Comparison of ENCODE assay signal across 14 mouse cellular contexts in the genomic region with DNA sequence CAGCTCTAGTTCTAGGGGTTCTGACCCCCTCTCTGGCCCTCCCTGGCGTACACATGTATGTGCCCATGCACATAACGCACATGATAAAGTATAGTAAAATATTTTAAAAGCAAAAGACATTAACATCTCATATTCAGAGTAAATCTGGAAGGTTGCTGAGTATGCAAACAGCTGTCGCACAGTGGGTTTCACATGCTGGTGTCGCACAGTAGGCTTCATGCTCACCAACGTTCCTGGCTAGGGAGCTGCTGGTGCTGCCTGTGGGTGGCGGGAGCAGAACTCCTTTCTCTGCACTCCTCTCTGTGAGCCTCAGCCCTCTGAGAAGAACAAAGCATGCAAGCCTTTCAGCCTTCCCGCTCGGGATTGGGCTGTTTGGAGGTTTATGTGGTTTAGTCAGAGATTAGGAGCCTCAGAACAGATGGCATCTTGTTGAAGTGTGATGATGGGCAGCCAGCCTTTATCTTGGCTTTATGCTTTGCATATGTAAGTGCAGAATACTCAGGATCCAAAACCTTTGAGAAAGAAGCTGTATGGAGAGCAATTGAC. TPM values are rescaled to one million over a fixed set of nuclear protein-coding genes. Genes with fewer than 3 reads are reported as not detected.
DNase-seq lines count a peak whose midpoint lies in the region; ATAC-seq and TF ChIP-seq lines count a peak whose summit lies in the region.
"Had no signal": no experiment of that assay in that cellular context is flagged by ENCODE, and none has a peak within 500 bp of the region (broad histone marks: within the 10 kb centered on the region; RNA-seq: fewer than 3 reads in every experiment).

No protein-coding gene starts in this region.

- H3K4me1 ChIP-seq in forebrain, embryonic 15.5 days: no peaks in the 10 kb centered on the region
- H3K4me1 ChIP-seq: stomach, embryonic 15.5 days had no signal

- no peak overlapping the region for H3K4me3 ChIP-seq in forebrain, embryonic 15.5 days
- H3K4me3 ChIP-seq: myocyte; stomach, embryonic 15.5 days had no signal

- H3K4me2 ChIP-seq in forebrain, embryonic 15.5 days (replicated peaks): no peak overlapping the region
- H3K4me2 ChIP-seq: liver, embryonic 11.5 days; stomach, embryonic 15.5 days had no signal

- intact Hi-C loops in gastrocnemius, postnatal 36 days (cut with DNase I): no loop called here

- DNase-seq in layer of hippocampus, adult 9-11 months: peak; percentile 55
- DNase-seq in layer of hippocampus, adult 11-12 months (ENCODE audit: low spot score): no peak
- peak; percentile 80 for DNase-seq in brain, embryonic 14.5 days (ENCODE audit: low read depth)
- peak; percentile 55 to 56 for DNase-seq in right cerebral cortex, adult 2 months (ENCODE audit: low spot score in 2 of 2)
- DNase-seq in gastrocnemius, postnatal 36 days: no peak
- no peak for DNase-seq in heart, postnatal 4 days
- DNase-seq: adrenal gland, postnatal 14 days; heart, postnatal 36 days; lung, postnatal 14 days had no signal

- no peak for TF ChIP-seq CTCF in brain, embryonic 14.5 days (IDR thresholded peaks at IDR 0.05; ENCODE audit: borderline replicate concordance, extremely low read depth, insufficient read depth, insufficient read length)

- 53% methylated on average over 8 of the region's 8 CpGs for WGBS in forebrain, embryonic 15.5 days

- peaks cover 44% of the 10 kb centered on the region for H3K36me3 ChIP-seq in forebrain, embryonic 15.5 days

- peak; percentile 79 for ATAC-seq in forebrain, embryonic 15.5 days (replicated peaks)
- ATAC-seq: intestine, embryonic 16.5 days had no signal

- no peak for TF ChIP-seq POLR2A in brain, embryonic 14.5 days (IDR thresholded peaks at IDR 0.05; ENCODE audit: borderline replicate concordance, extremely low read depth, insufficient read depth, insufficient read length, poor library complexity, severe bottlenecking)

- no peaks in the 10 kb centered on the region for H3K27me3 ChIP-seq in forebrain, embryonic 15.5 days
- H3K27me3 ChIP-seq: stomach, embryonic 15.5 days had no signal

- H3K9me3 ChIP-seq in forebrain, embryonic 15.5 days: no peaks in the 10 kb centered on the region
- H3K9me3 ChIP-seq: stomach, embryonic 15.5 days had no signal

- H3K27ac ChIP-seq in forebrain, embryonic 15.5 days (replicated peaks): peak overlapping the region; percentile 74
- H3K27ac ChIP-seq: stomach, embryonic 15.5 days had no signal

- no peak overlapping the region for H3K9ac ChIP-seq in forebrain, embryonic 15.5 days (replicated peaks)
- H3K9ac ChIP-seq: stomach, embryonic 15.5 days had no signal

RNA-seq across cellular contexts. Expression of a gene that starts 29.0 kb away (rescaled TPM):
- 179 and 193 TPM in 2 replicates for polyA plus RNA-seq in brain, embryonic 14.5 days (2012; rRNA removed)
- 96.6 and 99.2 TPM in 2 replicates for polyA plus RNA-seq in forebrain, embryonic 15.5 days (2015; fragmentation: Nextera tagmentation; extraction: Ambion mirVana)
- total RNA-seq in gastrocnemius, postnatal 36 days (2021): 1 to 10 TPM; 7.0 to 7.1 TPM
- 10 to 100 TPM; 30.0 TPM for total RNA-seq in heart, postnatal 4 days (2021)

Comparison
In these comparisons a context has a peak if more than half of its experiments do, and no peak if none do; other contexts are left out.
1. DNase-seq: peak in layer of hippocampus, adult 9-11 months (single experiment), brain, embryonic 14.5 days (single experiment) and right cerebral cortex, adult 2 months (2 of 2); none in layer of hippocampus, adult 11-12 months (single experiment), gastrocnemius, postnatal 36 days (0 of 2) and heart, postnatal 4 days (single experiment).